8 mouse cellular contexts compared by ENCODE assay signal in the genomic region with DNA sequence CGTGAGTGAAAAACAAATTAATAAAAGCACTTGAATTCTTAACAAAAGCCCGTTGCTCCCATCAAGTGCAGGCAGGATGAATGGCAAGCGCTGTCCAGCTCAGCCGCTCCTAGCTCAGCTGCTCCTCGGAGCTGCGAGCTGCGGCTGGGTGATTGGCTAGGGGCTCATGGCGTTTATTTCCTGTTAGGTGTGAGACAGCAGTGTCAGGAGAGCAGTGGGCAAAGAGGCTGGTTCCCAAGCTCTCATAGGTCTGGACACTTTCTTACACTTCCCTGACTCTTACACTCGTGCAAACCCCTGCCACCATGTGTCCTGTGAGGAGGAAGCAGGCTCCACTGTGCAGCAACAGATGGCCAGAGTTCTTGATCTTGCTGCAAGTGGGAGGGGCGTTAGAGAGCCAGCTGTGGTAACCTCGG. TPM values are rescaled to one million over a fixed set of nuclear protein-coding genes. Genes with fewer than 3 reads are reported as not detected.
DNase-seq lines count a peak whose midpoint lies in the region; ATAC-seq and TF ChIP-seq lines count a peak whose summit lies in the region.

No protein-coding gene starts in this region.

- no peaks in the 10 kb centered on the region for H3K36me3 ChIP-seq in thymus, adult 2 months (ENCODE audit: control insufficient read depth, insufficient read depth, low read length)
- H3K36me3 ChIP-seq in forebrain, embryonic 13.5 days (ENCODE audit: poor library complexity, severe bottlenecking), result no peaks in the 10 kb centered on the region
- no peaks in the 10 kb centered on the region for H3K36me3 ChIP-seq in midbrain, embryonic 13.5 days

- 0 out of 2 replicates have a peak overlapping the region, but pooled peaks have one; percentile 8 for H3K9ac ChIP-seq in forebrain, embryonic 13.5 days
- peak overlapping the region; percentile 39; the same call in 1 of the 2 replicates for H3K9ac ChIP-seq in midbrain, embryonic 13.5 days (replicated peaks)

- no peak for TF ChIP-seq CTCF in thymus, adult 2 months (IDR thresholded peaks at IDR 0.05; ENCODE audit: borderline replicate concordance, control insufficient read depth, extremely low read depth, insufficient read depth, low read length, poor library complexity)

- peak; percentile 71; the same call in 1 of the 2 replicates for ATAC-seq in forebrain, embryonic 13.5 days
- peak; percentile 90 for ATAC-seq in midbrain, embryonic 13.5 days
- ATAC-seq in erythroblast, adult 5-6 weeks (replicated peaks; ENCODE audit: low FRiP score, poor library complexity, severe bottlenecking), result no peak

- H3K27ac ChIP-seq in thymus, adult 2 months (ENCODE audit: control insufficient read depth, insufficient read depth, low read length), result no peak overlapping the region
- H3K27ac ChIP-seq in forebrain, embryonic 13.5 days, result no peak overlapping the region
- H3K27ac ChIP-seq in midbrain, embryonic 13.5 days, result no peak overlapping the region

- H3K4me3 ChIP-seq in thymus, adult 2 months (ENCODE audit: control insufficient read depth, insufficient read depth, low read length), result no peak overlapping the region
- peak overlapping the region; percentile 26 for H3K4me3 ChIP-seq in forebrain, embryonic 13.5 days
- peak overlapping the region; percentile 31 for H3K4me3 ChIP-seq in midbrain, embryonic 13.5 days (replicated peaks)

- peak; percentile 1 for DNase-seq in thymus, adult 2 months
- no peak for DNase-seq in thymus, adult 18-20 months
- DNase-seq in kidney, postnatal 4 days, result peak; percentile 42
- DNase-seq in right cerebral cortex, postnatal 14 days, result no peak
- no peak for DNase-seq in left cerebral cortex, postnatal 36 days (ENCODE audit: low spot score in 2 of 2)

- H3K4me2 ChIP-seq in forebrain, embryonic 13.5 days, result peak overlapping the region; percentile 55
- H3K4me2 ChIP-seq in midbrain, embryonic 13.5 days (replicated peaks), result peak overlapping the region; percentile 60

- intact Hi-C loops in left cerebral cortex, postnatal 36 days (cut with DNase I), result no loop called here

- 0 out of 2 replicates have a peak, but pooled peaks cover 3% of the 10 kb centered on the region for H3K4me1 ChIP-seq in thymus, adult 2 months (replicated peaks; ENCODE audit: control insufficient read depth, insufficient read depth, low read length)
- H3K4me1 ChIP-seq in forebrain, embryonic 13.5 days, result peaks cover 7% of the 10 kb centered on the region; the same call in 1 of the 2 replicates
- peaks cover 7% of the 10 kb centered on the region for H3K4me1 ChIP-seq in midbrain, embryonic 13.5 days (replicated peaks)

- WGBS in thymus, adult 2 months, result 2% methylated on average over 11 of the region's 11 CpGs
- 1% methylated on average over 11 of the region's 11 CpGs for WGBS in forebrain, embryonic 13.5 days
- WGBS in midbrain, embryonic 13.5 days, result under 1% methylated on average over 11 of the region's 11 CpGs

- H3K27me3 ChIP-seq in thymus, adult 2 months (ENCODE audit: control insufficient read depth, insufficient read depth, low read length), result no peaks in the 10 kb centered on the region
- no peaks in the 10 kb centered on the region for H3K27me3 ChIP-seq in forebrain, embryonic 13.5 days
- no peaks in the 10 kb centered on the region for H3K27me3 ChIP-seq in midbrain, embryonic 13.5 days

- no peak for TF ChIP-seq POLR2A in thymus, adult 2 months (IDR thresholded peaks at IDR 0.05; ENCODE audit: control insufficient read depth, extremely low read depth, insufficient read depth, low read length, poor library complexity)

- H3K9me3 ChIP-seq in forebrain, embryonic 13.5 days (replicated peaks), result no peaks in the 10 kb centered on the region
- H3K9me3 ChIP-seq in midbrain, embryonic 13.5 days, result no peaks in the 10 kb centered on the region

RNA-seq across cellular contexts. Expression of gene Slc26a3, which starts 53.5 kb away (rescaled TPM):
- 0.09 and 0.36 TPM in 2 replicates for polyA plus RNA-seq in thymus, adult 2 months (2012; rRNA removed)
- 0.09 TPM in 1 of 2 replicates, not detected in the other for polyA plus RNA-seq in forebrain, embryonic 13.5 days (2015; fragmentation: Nextera tagmentation; extraction: Ambion mirVana)
- not detected in 2 replicates for polyA plus RNA-seq in midbrain, embryonic 13.5 days (2015; fragmentation: Nextera tagmentation; extraction: Ambion mirVana)
- not detected in 2 replicates for total RNA-seq in erythroblast, adult 5-6 weeks (2015; ENCODE audit: low replicate concordance)
- total RNA-seq in erythroblast, adult 5-6 weeks (2017; ENCODE audit: low replicate concordance), result 0.34 TPM in 1 of 2 replicates, not detected in the other
- under 1 TPM; 0.15 to 0.43 TPM for total RNA-seq in left cerebral cortex, postnatal 36 days (2021)

RNA-seq across cellular contexts. Expression of gene Cbll1, which starts 55.3 kb away (rescaled TPM):
- 14.0 and 14.2 TPM in 2 replicates for polyA plus RNA-seq in thymus, adult 2 months (2012; rRNA removed)
- 14.7 and 15.9 TPM in 2 replicates for polyA plus RNA-seq in forebrain, embryonic 13.5 days (2015; fragmentation: Nextera tagmentation; extraction: Ambion mirVana)
- polyA plus RNA-seq in midbrain, embryonic 13.5 days (2015; fragmentation: Nextera tagmentation; extraction: Ambion mirVana), result 18.7 and 19.5 TPM in 2 replicates
- 10.6 and 30.7 TPM in 2 replicates for total RNA-seq in erythroblast, adult 5-6 weeks (2015; ENCODE audit: low replicate concordance)
- total RNA-seq in erythroblast, adult 5-6 weeks (2017; ENCODE audit: low replicate concordance), result 2.9 and 3.2 TPM in 2 replicates
- total RNA-seq in left cerebral cortex, postnatal 36 days (2021), result 10 to 100 TPM; 19.8 to 24.8 TPM

Comparison
In these comparisons a context has a peak if more than half of its experiments do, and no peak if none do; other contexts are left out.
1. DNase-seq: peak in thymus, adult 2 months (single experiment) and kidney, postnatal 4 days (2 of 2); none in thymus, adult 18-20 months (0 of 2), right cerebral cortex, postnatal 14 days (single experiment) and left cerebral cortex, postnatal 36 days (0 of 2).